Mouse (Mus musculus): ENCODE data around the gene Jag1. TPM values are rescaled to one million over a fixed set of nuclear protein-coding genes. Genes with fewer than 3 reads are reported as not detected.

Jag1 gene
- polyA plus RNA-seq, 1 experiment, result 4.0 TPM

- Histone ChIP-seq H3K79me2 (ENCODE audit: control insufficient read depth, insufficient read depth) (peaks cover 78% of the 10 kb centered on the region), H3K4me3 (ENCODE audit: insufficient read depth, poor library complexity, severe bottlenecking) (no peak overlapping the region), H3K79me3 (ENCODE audit: low read depth) (peaks cover 46% of the 10 kb centered on the region), H3K36me3 (ENCODE audit: control insufficient read depth, insufficient read depth) (peaks cover 36% of the 10 kb centered on the region), H3K27me3 (ENCODE audit: control insufficient read depth, insufficient read depth, insufficient read length) (no peaks in the 10 kb centered on the region), H3ac (ENCODE audit: control insufficient read depth, insufficient read length, low read depth) (no peak overlapping the region)
- no peak for TF ChIP-seq USF1 (IDR thresholded peaks at IDR 0.05; ENCODE audit: low read depth)
- TF ChIP-seq MYOD1 (IDR thresholded peaks at IDR 0.05; ENCODE audit: control insufficient read depth, insufficient read length, low read depth), result no peak
- TF ChIP-seq FOSL1 (IDR thresholded peaks at IDR 0.05; ENCODE audit: insufficient read depth, low read length, poor library complexity, severe bottlenecking), result no peak
- no peak for TF ChIP-seq MAX (IDR thresholded peaks at IDR 0.05)
- no peak for TF ChIP-seq CEBPB (IDR thresholded peaks at IDR 0.05; ENCODE audit: low read depth)
- TF ChIP-seq MYOG (IDR thresholded peaks at IDR 0.05; ENCODE audit: control insufficient read depth, extremely low read depth, insufficient read length), result no peak
- TF ChIP-seq CTCF (IDR thresholded peaks at IDR 0.05; ENCODE audit: control insufficient read depth, insufficient read depth, insufficient read length), result no peak
Measured at GRCm38 (mm10) chr2:137109321-137110213, 6.9 kb downstream of the Jag1 start.

DNA sequence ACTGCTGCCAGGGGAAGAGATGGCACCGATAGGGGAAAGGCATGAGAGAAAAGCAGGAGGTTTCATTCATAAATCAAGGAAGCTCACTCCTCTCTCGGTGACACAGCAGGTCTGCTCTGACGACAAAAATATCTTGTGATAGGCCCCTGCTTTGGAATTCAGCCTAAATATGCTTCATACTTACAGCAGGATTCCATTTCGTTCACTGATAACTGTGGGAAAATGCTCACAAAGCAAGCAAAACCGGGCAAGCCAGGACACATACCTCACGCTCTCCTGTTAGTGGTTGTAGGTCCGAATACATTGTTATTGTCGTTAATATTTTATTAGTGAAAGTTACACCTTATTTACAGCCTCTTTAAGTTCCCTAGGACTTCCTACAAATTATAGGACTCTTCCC is 8.5 kb downstream of the Jag1 start:
- Histone ChIP-seq H3K79me3 (ENCODE audit: low read depth) (peaks cover 41% of the 10 kb centered on the region), H3K79me2 (ENCODE audit: control insufficient read depth, insufficient read depth) (peaks cover 63% of the 10 kb centered on the region), H3K4me3 (ENCODE audit: insufficient read depth, poor library complexity, severe bottlenecking) (no peak overlapping the region), H3K36me3 (ENCODE audit: control insufficient read depth, insufficient read depth) (peaks cover 45% of the 10 kb centered on the region), H3K27me3 (ENCODE audit: control insufficient read depth, insufficient read depth, insufficient read length) (no peaks in the 10 kb centered on the region), H3ac (ENCODE audit: control insufficient read depth, insufficient read length, low read depth) (no peak overlapping the region)
- TF ChIP-seq CTCF (IDR thresholded peaks at IDR 0.05; ENCODE audit: control insufficient read depth, insufficient read depth, insufficient read length) (no peak), MYOG (IDR thresholded peaks at IDR 0.05; ENCODE audit: control insufficient read depth, extremely low read depth, insufficient read length) (no peak), USF1 (IDR thresholded peaks at IDR 0.05; ENCODE audit: low read depth) (no peak), FOSL1 (IDR thresholded peaks at IDR 0.05; ENCODE audit: insufficient read depth, low read length, poor library complexity, severe bottlenecking) (no peak), MYOD1 (IDR thresholded peaks at IDR 0.05; ENCODE audit: control insufficient read depth, insufficient read length, low read depth) (no peak), CEBPB (IDR thresholded peaks at IDR 0.05; ENCODE audit: low read depth) (no peak), MAX (IDR thresholded peaks at IDR 0.05) (no peak)

- H3K79me2 ChIP-seq (ENCODE audit: control insufficient read depth, insufficient read depth), result peaks cover 56% of the 10 kb centered on the region
- peaks cover 49% of the 10 kb centered on the region for H3K36me3 ChIP-seq (ENCODE audit: control insufficient read depth, insufficient read depth)
- TF ChIP-seq MYOD1 (IDR thresholded peaks at IDR 0.05; ENCODE audit: control insufficient read depth, insufficient read length, low read depth) (no peak), CTCF (IDR thresholded peaks at IDR 0.05; ENCODE audit: control insufficient read depth, insufficient read depth, insufficient read length) (no peak), FOSL1 (IDR thresholded peaks at IDR 0.05; ENCODE audit: insufficient read depth, low read length, poor library complexity, severe bottlenecking) (no peak), USF1 (IDR thresholded peaks at IDR 0.05; ENCODE audit: low read depth) (no peak), CEBPB (IDR thresholded peaks at IDR 0.05; ENCODE audit: low read depth) (no peak), MYOG (IDR thresholded peaks at IDR 0.05; ENCODE audit: control insufficient read depth, extremely low read depth, insufficient read length) (no peak), MAX (IDR thresholded peaks at IDR 0.05) (no peak)
- peaks cover 33% of the 10 kb centered on the region for H3K79me3 ChIP-seq (ENCODE audit: low read depth)
- H3K27me3 ChIP-seq (ENCODE audit: control insufficient read depth, insufficient read depth, insufficient read length), result no peaks in the 10 kb centered on the region
- H3K4me3 ChIP-seq (ENCODE audit: insufficient read depth, poor library complexity, severe bottlenecking), result no peak overlapping the region
- no peak overlapping the region for H3ac ChIP-seq (ENCODE audit: control insufficient read depth, insufficient read length, low read depth)
Measured at GRCm38 (mm10) chr2:137107203-137107602, 9.2 kb downstream of the Jag1 start.

DNA sequence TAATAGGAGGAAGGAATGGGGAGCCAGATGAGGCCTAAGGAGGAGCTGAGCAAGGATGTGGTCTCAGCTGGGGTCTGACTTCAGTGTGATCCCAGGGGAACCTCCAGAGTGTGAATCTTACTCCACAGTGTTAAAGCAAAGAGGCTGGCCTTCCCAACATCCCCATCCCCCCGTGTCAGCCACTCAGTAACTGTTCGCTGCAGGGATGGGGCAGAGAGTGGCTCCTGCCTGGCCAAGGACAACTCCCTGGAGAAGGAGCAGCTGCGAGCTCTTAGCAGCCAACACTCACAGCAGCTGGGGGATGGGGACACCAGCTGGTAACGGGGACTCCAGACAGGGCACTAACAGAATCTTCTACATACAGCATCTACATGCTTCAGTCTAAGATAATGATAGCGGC is 15.4 kb downstream of the Jag1 start:
- Histone ChIP-seq H3K79me2 (ENCODE audit: control insufficient read depth, insufficient read depth) (no peaks in the 10 kb centered on the region), H3K4me3 (ENCODE audit: insufficient read depth, poor library complexity, severe bottlenecking) (no peak overlapping the region), H3K27me3 (ENCODE audit: control insufficient read depth, insufficient read depth, insufficient read length) (no peaks in the 10 kb centered on the region), H3K79me3 (ENCODE audit: low read depth) (no peaks in the 10 kb centered on the region), H3ac (ENCODE audit: control insufficient read depth, insufficient read length, low read depth) (no peak overlapping the region), H3K36me3 (ENCODE audit: control insufficient read depth, insufficient read depth) (peaks cover 58% of the 10 kb centered on the region)
- TF ChIP-seq USF1 (IDR thresholded peaks at IDR 0.05; ENCODE audit: low read depth) (no peak), CTCF (IDR thresholded peaks at IDR 0.05; ENCODE audit: control insufficient read depth, insufficient read depth, insufficient read length) (no peak), MAX (IDR thresholded peaks at IDR 0.05) (no peak), CEBPB (IDR thresholded peaks at IDR 0.05; ENCODE audit: low read depth) (no peak), FOSL1 (IDR thresholded peaks at IDR 0.05; ENCODE audit: insufficient read depth, low read length, poor library complexity, severe bottlenecking) (no peak), MYOD1 (IDR thresholded peaks at IDR 0.05; ENCODE audit: control insufficient read depth, insufficient read length, low read depth) (no peak), MYOG (IDR thresholded peaks at IDR 0.05; ENCODE audit: control insufficient read depth, extremely low read depth, insufficient read length) (no peak)

- peaks cover 63% of the 10 kb centered on the region for H3K36me3 ChIP-seq (ENCODE audit: control insufficient read depth, insufficient read depth)
- TF ChIP-seq CTCF (IDR thresholded peaks at IDR 0.05; ENCODE audit: control insufficient read depth, insufficient read depth, insufficient read length) (no peak), MYOD1 (IDR thresholded peaks at IDR 0.05; ENCODE audit: control insufficient read depth, insufficient read length, low read depth) (no peak), CEBPB (IDR thresholded peaks at IDR 0.05; ENCODE audit: low read depth) (no peak), MYOG (IDR thresholded peaks at IDR 0.05; ENCODE audit: control insufficient read depth, extremely low read depth, insufficient read length) (no peak), USF1 (IDR thresholded peaks at IDR 0.05; ENCODE audit: low read depth) (no peak), FOSL1 (IDR thresholded peaks at IDR 0.05; ENCODE audit: insufficient read depth, low read length, poor library complexity, severe bottlenecking) (no peak), MAX (IDR thresholded peaks at IDR 0.05) (no peak)
- H3ac ChIP-seq (ENCODE audit: control insufficient read depth, insufficient read length, low read depth), result no peak overlapping the region
Measured at GRCm38 (mm10) chr2:137099211-137099734, 17.2 kb downstream of the Jag1 start.

More at GRCm38 (mm10) chr2:137099211-137099734, 17.2 kb downstream of the Jag1 start:
- Histone ChIP-seq H3K4me3 (ENCODE audit: insufficient read depth, poor library complexity, severe bottlenecking) (no peak overlapping the region), H3K79me2 (ENCODE audit: control insufficient read depth, insufficient read depth) (no peaks in the 10 kb centered on the region), H3K27me3 (ENCODE audit: control insufficient read depth, insufficient read depth, insufficient read length) (no peaks in the 10 kb centered on the region), H3K79me3 (ENCODE audit: low read depth) (no peaks in the 10 kb centered on the region)

Data from C2C12 (cell line).